Mouse (Mus musculus) mouse trophoblast stem cell (cell line): ENCODE data around the gene Eps8.

Source experiments
- in situ Hi-C, 2 experiments: fragments of 300-500 bp; cut with MseI, MboI; formaldehyde crosslinking; loops; 2 replicates in 1 of 2; 3 replicates in 1 of 2; pipeline ENCODE4 v1.15.1; 2025

The Eps8 gene

GRCm38 (mm10) chr6:137654776-137655175 lies at the start of gene Eps8:
Gene Eps8 (minus strand): TSS chr6:137654876.
- in situ Hi-C loops: loop anchor here in 1 of 2 experiments (5.0 kb wide), 1 partner anchor 197 kb away; no protein-coding TSS in a partner anchor

- in situ Hi-C loops: loop anchor here in 1 of 2 experiments (25.0 kb wide), 1 partner anchor 491 kb away; no protein-coding TSS in a partner anchor
Observed at GRCm38 (mm10) chr6:137703431-137703830, 48.8 kb upstream of the Eps8 start.

GRCm38 (mm10) chr6:137702918-137703317 lies 48.2 kb upstream of the Eps8 start:
- in situ Hi-C loops: loop anchor here in 1 of 2 experiments (25.0 kb wide), 1 partner anchor 491 kb away; no protein-coding TSS in a partner anchor

GRCm38 (mm10) chr6:137702186-137702585 lies 47.5 kb upstream of the Eps8 start:
- in situ Hi-C loops: loop anchor here in 1 of 2 experiments (25.0 kb wide), 1 partner anchor 490 kb away; no protein-coding TSS in a partner anchor

GRCm38 (mm10) chr6:137699434-137699833 lies 44.8 kb upstream of the Eps8 start:
- in situ Hi-C loops: no loop called here

GRCm38 (mm10) chr6:137696445-137697204 lies 41.9 kb upstream of the Eps8 start:
- in situ Hi-C loops: no loop called here

- in situ Hi-C loops: no loop called here
Observed at GRCm38 (mm10) chr6:137695046-137695445, 40.4 kb upstream of the Eps8 start.

GRCm38 (mm10) chr6:137694310-137694709 lies 39.6 kb upstream of the Eps8 start:
- in situ Hi-C loops: no loop called here

- in situ Hi-C loops: no loop called here
Observed at GRCm38 (mm10) chr6:137690550-137691119, 36.0 kb upstream of the Eps8 start.

- in situ Hi-C loops: no loop called here
Observed at GRCm38 (mm10) chr6:137688506-137689105, 33.9 kb upstream of the Eps8 start.

GRCm38 (mm10) chr6:137688079-137688478 lies 33.4 kb upstream of the Eps8 start:
- in situ Hi-C loops: no loop called here

- in situ Hi-C loops: no loop called here
Observed at GRCm38 (mm10) chr6:137687667-137688066, 33.0 kb upstream of the Eps8 start.

- in situ Hi-C loops: no loop called here
Observed at GRCm38 (mm10) chr6:137682629-137683028, 28.0 kb upstream of the Eps8 start.

GRCm38 (mm10) chr6:137681000-137681399 lies 26.3 kb upstream of the Eps8 start:
- in situ Hi-C loops: no loop called here

- in situ Hi-C loops: no loop called here
Observed at GRCm38 (mm10) chr6:137676581-137676980, 21.9 kb upstream of the Eps8 start.

GRCm38 (mm10) chr6:137675556-137675955 lies 20.9 kb upstream of the Eps8 start:
- in situ Hi-C loops: no loop called here

- in situ Hi-C loops: no loop called here
Observed at GRCm38 (mm10) chr6:137673301-137673700, 18.6 kb upstream of the Eps8 start.

GRCm38 (mm10) chr6:137671561-137671960 lies 16.9 kb upstream of the Eps8 start:
- in situ Hi-C loops: no loop called here

GRCm38 (mm10) chr6:137670820-137671219 lies 16.1 kb upstream of the Eps8 start:
- in situ Hi-C loops: no loop called here

GRCm38 (mm10) chr6:137669876-137670275 lies 15.2 kb upstream of the Eps8 start:
- in situ Hi-C loops: loop anchor here in 1 of 2 experiments (10.0 kb wide), 1 partner anchor 215 kb away; no protein-coding TSS in a partner anchor

GRCm38 (mm10) chr6:137669433-137669832 lies 14.8 kb upstream of the Eps8 start:
- in situ Hi-C loops: loop anchor here in 1 of 2 experiments (10.0 kb wide), 1 partner anchor 215 kb away; no protein-coding TSS in a partner anchor

GRCm38 (mm10) chr6:137668331-137668730 lies 13.7 kb upstream of the Eps8 start:
- in situ Hi-C loops: loop anchor here in 1 of 2 experiments (10.0 kb wide), 1 partner anchor 214 kb away; no protein-coding TSS in a partner anchor
